Mouse (Mus musculus) E14TG2a.4 (cell line): ENCODE results near the gene Fam172a.

Experiments
- H3K27me3 ChIP-seq: 2 replicates; pipeline ENCODE4 v1.6.1; 2014; ENCODE audit warnings: low read length, control low read depth; ENCODE audit not compliant: insufficient read depth
- H3K36me3 ChIP-seq: 2 replicates; pipeline ENCODE4 v1.6.1; 2014; ENCODE audit warnings: low read length, control low read depth; ENCODE audit not compliant: insufficient read depth
- H3K4me1 ChIP-seq: replicated peaks from 2 replicates; pipeline ENCODE4 v1.6.1; 2014; ENCODE audit warnings: low read depth, low read length, control low read depth
- H3K4me3 ChIP-seq: replicated peaks from 2 replicates; pipeline ENCODE4 v1.5.1; 2014; ENCODE audit warnings: mild to moderate bottlenecking, low read length
- H3K9me3 ChIP-seq: 2 replicates; pipeline ENCODE4 v1.6.1; 2014; ENCODE audit warnings: low read length, control low read depth
- CTCF ChIP-seq: conservative IDR thresholded peaks from 2 replicates; pipeline ENCODE4 v1.5.1; 2014; ENCODE audit warnings: low read length
- NANOG ChIP-seq: IDR thresholded peaks from 2 replicates; pipeline ENCODE4 v1.6.1; 2014; ENCODE audit warnings: borderline replicate concordance, low read length, mixed read lengths
- POU5F1 ChIP-seq: IDR thresholded peaks from 2 replicates; pipeline ENCODE4 v1.6.1; 2014; ENCODE audit warnings: low read length, borderline replicate concordance

The Fam172a gene

GRCm38 (mm10) chr13:78194850-78195600, 493.2 kb downstream of the Fam172a start:
- no peak for TF ChIP-seq POU5F1
- TF ChIP-seq CTCF, result no peak
- TF ChIP-seq NANOG, result no peak
- H3K36me3 ChIP-seq, result no peaks in the 10 kb centered on the region
- H3K4me1 ChIP-seq, result peaks cover 16% of the 10 kb centered on the region
- peaks cover 79% of the 10 kb centered on the region for H3K27me3 ChIP-seq
- peak overlapping the region; percentile 67 for H3K4me3 ChIP-seq
- no peaks in the 10 kb centered on the region for H3K9me3 ChIP-seq

GRCm38 (mm10) chr13:78195601-78196115, 493.8 kb downstream of the Fam172a start:
- H3K27me3 ChIP-seq, result peaks cover 78% of the 10 kb centered on the region
- TF ChIP-seq NANOG (no peak), POU5F1 (no peak), CTCF (no peak)
- peaks cover 20% of the 10 kb centered on the region for H3K4me1 ChIP-seq
- H3K36me3 ChIP-seq, result no peaks in the 10 kb centered on the region
- peak overlapping the region; percentile 67 for H3K4me3 ChIP-seq
- H3K9me3 ChIP-seq, result no peaks in the 10 kb centered on the region

GRCm38 (mm10) chr13:78196236-78196796, 494.5 kb downstream of the Fam172a start:
- Histone ChIP-seq H3K36me3 (no peaks in the 10 kb centered on the region), H3K9me3 (no peaks in the 10 kb centered on the region), H3K4me3 (no peak overlapping the region), H3K4me1 (peaks cover 26% of the 10 kb centered on the region), H3K27me3 (peaks cover 76% of the 10 kb centered on the region)
- TF ChIP-seq NANOG (no peak), POU5F1 (no peak), CTCF (no peak)

- Histone ChIP-seq H3K4me1 (peaks cover 31% of the 10 kb centered on the region), H3K27me3 (peaks cover 75% of the 10 kb centered on the region), H3K36me3 (no peaks in the 10 kb centered on the region), H3K4me3 (0 out of 2 replicates have a peak overlapping the region, but pooled peaks have one; percentile 4), H3K9me3 (no peaks in the 10 kb centered on the region)
- TF ChIP-seq POU5F1 (no peak), CTCF (no peak), NANOG (no peak)
These were observed 495.5 kb downstream of the Fam172a start for GRCm38 (mm10) chr13:78197286-78197818.

GRCm38 (mm10) chr13:78197819-78198390, 496.1 kb downstream of the Fam172a start:
- H3K36me3 ChIP-seq, result no peaks in the 10 kb centered on the region
- peaks cover 35% of the 10 kb centered on the region for H3K4me1 ChIP-seq
- H3K27me3 ChIP-seq, result peaks cover 76% of the 10 kb centered on the region
- peak overlapping the region; percentile 73 for H3K4me3 ChIP-seq
- TF ChIP-seq NANOG, result no peak
- TF ChIP-seq POU5F1, result no peak
- no peaks in the 10 kb centered on the region for H3K9me3 ChIP-seq

- TF ChIP-seq CTCF (no peak), POU5F1 (no peak), NANOG (no peak)
- H3K4me1 ChIP-seq, result peaks cover 39% of the 10 kb centered on the region
These were observed 496.6 kb downstream of the Fam172a start for GRCm38 (mm10) chr13:78198391-78198870.

GRCm38 (mm10) chr13:78198871-78199641, 497.2 kb downstream of the Fam172a start:
- H3K4me3 ChIP-seq, result peak overlapping the region; percentile 71
- H3K9me3 ChIP-seq, result no peaks in the 10 kb centered on the region
- TF ChIP-seq POU5F1 (no peak), NANOG (no peak), CTCF (no peak)

More at GRCm38 (mm10) chr13:78198391-78198870, 496.6 kb downstream of the Fam172a start:
- Histone ChIP-seq H3K27me3 (peaks cover 76% of the 10 kb centered on the region), H3K9me3 (no peaks in the 10 kb centered on the region), H3K4me3 (peak overlapping the region; percentile 73), H3K36me3 (no peaks in the 10 kb centered on the region)

More at GRCm38 (mm10) chr13:78198871-78199641, 497.2 kb downstream of the Fam172a start:
- H3K27me3 ChIP-seq, result peaks cover 76% of the 10 kb centered on the region
- H3K36me3 ChIP-seq, result no peaks in the 10 kb centered on the region
- H3K4me1 ChIP-seq, result peaks cover 43% of the 10 kb centered on the region
